Mouse (Mus musculus): ENCODE results near the gene Farsa.

Gene Farsa

DNA sequence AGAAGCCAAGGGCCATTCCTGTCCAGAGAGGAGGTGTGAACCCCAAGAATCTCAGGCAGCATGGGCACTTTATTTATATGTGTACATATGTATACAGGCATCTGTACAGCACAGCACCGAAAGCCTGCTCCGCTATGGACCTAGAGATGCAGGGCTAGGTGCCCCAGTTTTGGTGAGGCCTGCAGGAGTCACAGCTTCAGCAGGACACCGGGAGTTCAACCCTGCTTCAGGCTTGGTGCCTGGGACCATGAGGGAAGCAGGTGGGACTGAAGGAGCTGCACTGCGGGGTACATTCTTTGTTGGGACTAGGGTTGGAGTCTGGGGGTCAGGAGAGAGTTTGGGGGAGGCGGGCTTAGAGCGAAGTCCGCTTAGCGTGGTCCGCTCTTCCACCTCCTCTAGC lies 55.1 kb downstream of the Farsa start:
- no peak for DNase-seq (ENCODE audit: low spot score)

DNA sequence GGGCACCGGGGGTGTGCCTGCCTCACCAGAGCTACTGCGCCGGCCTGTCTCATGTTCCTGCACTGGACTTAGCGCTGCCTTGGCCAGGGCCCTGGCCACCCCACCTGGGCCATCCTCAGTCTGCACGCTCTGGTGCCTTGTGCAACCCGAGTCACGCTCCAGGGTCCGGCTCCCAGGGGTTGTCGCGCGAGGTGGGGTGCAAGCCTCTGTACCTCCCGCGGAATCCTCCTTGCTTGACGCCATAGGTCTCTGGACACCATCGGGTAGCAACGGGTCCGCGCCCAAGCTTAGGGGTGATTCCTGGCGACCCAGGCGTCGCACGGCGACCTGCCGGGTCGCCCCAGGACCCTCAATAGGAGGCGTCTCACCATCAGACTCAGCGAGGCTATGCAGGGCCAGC lies 55.6 kb downstream of the Farsa start:
- no peak for DNase-seq (ENCODE audit: low spot score)

DNA sequence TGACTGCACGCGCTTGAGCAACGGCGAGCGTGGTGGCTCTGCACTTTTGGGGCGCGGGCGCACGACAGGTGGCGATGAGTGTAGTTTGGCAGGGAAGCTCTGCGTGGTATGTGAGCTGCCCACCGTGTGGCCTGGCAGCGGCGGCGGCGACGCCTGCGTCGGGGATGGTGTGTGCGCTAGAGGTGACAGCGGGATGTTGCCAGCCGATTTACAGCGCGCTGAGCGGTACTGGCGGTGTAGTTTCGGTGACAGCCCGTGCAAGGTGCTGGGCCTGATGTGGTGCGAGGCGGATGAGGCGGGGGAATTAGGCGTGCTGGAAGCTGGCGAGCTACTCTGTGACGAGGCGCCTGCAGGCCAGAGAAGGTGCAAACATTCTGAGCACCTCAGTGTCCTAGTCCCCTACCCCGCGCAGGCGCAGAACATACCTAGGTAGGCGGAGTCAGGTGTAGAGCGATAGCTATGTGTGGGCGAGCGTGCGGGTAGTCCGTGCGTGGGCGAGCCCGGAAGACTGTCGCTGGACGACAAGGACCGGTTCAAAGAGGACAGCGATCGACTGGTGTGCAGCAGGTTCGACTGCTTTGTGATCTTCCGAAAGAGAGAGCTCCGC lies 56.2 kb downstream of the Farsa start:
- DNase-seq (ENCODE audit: low spot score): no peak

DNA sequence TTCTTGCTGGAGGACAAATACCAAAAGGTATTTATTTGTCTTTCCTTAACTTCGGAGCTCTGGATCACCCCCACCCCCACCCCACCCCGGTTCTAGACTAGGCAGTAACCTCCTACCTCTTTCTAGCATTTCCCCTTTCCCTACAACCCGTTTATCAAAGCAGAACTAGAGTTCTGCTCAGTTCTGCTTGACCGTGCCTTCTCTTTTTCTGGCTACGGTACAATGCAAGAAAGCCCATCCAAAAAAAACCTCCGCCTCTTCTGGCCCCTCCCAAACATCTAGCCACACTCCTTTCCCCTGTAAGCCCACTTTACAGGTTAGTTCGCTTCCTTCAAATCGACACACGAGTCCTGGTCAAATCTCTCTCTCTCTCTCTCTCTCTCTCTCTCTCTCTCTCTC lies 56.7 kb downstream of the Farsa start:
- DNase-seq (ENCODE audit: low spot score): no peak

GRCm38 (mm10) chr8:84913960-84914359 lies 57.2 kb downstream of the Farsa start:
- no peak for DNase-seq (ENCODE audit: low spot score)

- DNase-seq (ENCODE audit: low spot score): no peak
Measured at GRCm38 (mm10) chr8:84915269-84915668, 58.5 kb downstream of the Farsa start.

DNA sequence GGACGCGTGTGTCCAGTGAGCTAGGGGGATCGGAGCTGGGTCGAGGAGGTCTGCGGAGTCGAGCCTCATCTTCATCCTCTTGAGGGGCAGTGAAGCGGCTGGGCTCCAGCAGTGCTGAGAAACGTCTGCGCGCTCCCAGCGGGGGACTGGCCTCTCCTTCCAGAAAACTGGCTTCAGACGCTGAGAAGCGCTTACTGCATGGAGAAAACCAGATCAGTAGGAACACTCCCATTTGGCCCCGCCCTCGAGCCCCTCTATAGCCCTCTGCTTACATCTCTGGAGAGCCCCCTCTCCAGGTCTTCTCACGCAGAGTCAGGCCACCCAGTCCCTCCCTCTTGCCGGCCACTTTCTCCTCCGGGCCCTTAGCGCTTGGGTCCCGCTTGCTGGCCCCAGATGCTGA lies 61.0 kb downstream of the Farsa start:
- no peak for DNase-seq (ENCODE audit: low spot score)

GRCm38 (mm10) chr8:84918646-84919045 lies 61.9 kb downstream of the Farsa start:
- no peak for DNase-seq (ENCODE audit: low spot score)

Data from left cerebral cortex, adult 11 months (tissue).